Mouse (Mus musculus) common myeloid progenitor, adult 5-6 weeks (primary cell): ENCODE results near the gene Tmtc2. TPM values are rescaled to one million over a fixed set of nuclear protein-coding genes. Genes with fewer than 3 reads are reported as not detected.
A peak's percentile ranks its signal among the peaks of the same experiment; 100 is the strongest.

ENCODE experiments used
- ATAC-seq: replicated peaks from 2 replicates; pipeline ENCODE4 v1.8.0; 2016; ENCODE audit warnings: low read depth, mild to moderate bottlenecking, moderate TSS enrichment, inconsistent platforms; ENCODE audit not compliant: poor library complexity, severe bottlenecking
- total RNA-seq: library from RNA; stranded (forward); fragments of 200-1000, 187-1606 nt; gene quantifications from 2 replicates; pipeline ENCODE4 v1.2.3, GENCODE M21; 2017

The Tmtc2 gene
- total RNA-seq, 1 experiment from 2014 or later = 1.4 TPM

GRCm38 (mm10) chr10:105427625-105428024 is 146.6 kb downstream of the Tmtc2 start:
- ATAC-seq = no peak

- ATAC-seq = no peak
These were observed 149.2 kb downstream of the Tmtc2 start for GRCm38 (mm10) chr10:105425052-105425451.

GRCm38 (mm10) chr10:105423187-105423586 is 151.1 kb downstream of the Tmtc2 start:
- no peak for ATAC-seq

GRCm38 (mm10) chr10:105417845-105418383 is 156.3 kb downstream of the Tmtc2 start:
- no peak; the same call in 1 of the 2 replicates for ATAC-seq

GRCm38 (mm10) chr10:105416601-105417000 is 157.7 kb downstream of the Tmtc2 start:
- ATAC-seq = no peak

GRCm38 (mm10) chr10:105405856-105406527 is 168.3 kb downstream of the Tmtc2 start:
- no peak for ATAC-seq

- no peak for ATAC-seq
These were observed 170.3 kb downstream of the Tmtc2 start for GRCm38 (mm10) chr10:105403931-105404330.

- no peak for ATAC-seq
These were observed 171.8 kb downstream of the Tmtc2 start for GRCm38 (mm10) chr10:105402481-105402779.

GRCm38 (mm10) chr10:105401754-105402480 is 172.3 kb downstream of the Tmtc2 start:
- ATAC-seq = no peak

GRCm38 (mm10) chr10:105399316-105399715 is 174.9 kb downstream of the Tmtc2 start:
- ATAC-seq = peak; percentile 54; the same call in 1 of the 2 replicates

- ATAC-seq = no peak
These were observed 190.2 kb downstream of the Tmtc2 start for GRCm38 (mm10) chr10:105384065-105384464.

- ATAC-seq = no peak
These were observed 192.5 kb downstream of the Tmtc2 start for GRCm38 (mm10) chr10:105381705-105382104.

- no peak for ATAC-seq
These were observed 193.0 kb downstream of the Tmtc2 start for GRCm38 (mm10) chr10:105381202-105381601.

- no peak for ATAC-seq
These were observed 193.7 kb downstream of the Tmtc2 start for GRCm38 (mm10) chr10:105380584-105380983.

GRCm38 (mm10) chr10:105377711-105378110 is 196.5 kb downstream of the Tmtc2 start:
- no peak for ATAC-seq

GRCm38 (mm10) chr10:105373265-105373664 is 201.0 kb downstream of the Tmtc2 start:
- no peak for ATAC-seq

- ATAC-seq = no peak
These were observed 206.0 kb downstream of the Tmtc2 start for GRCm38 (mm10) chr10:105368242-105368641.

GRCm38 (mm10) chr10:105364480-105364879 is 209.8 kb downstream of the Tmtc2 start:
- no peak for ATAC-seq

GRCm38 (mm10) chr10:105350301-105350700 is 223.9 kb downstream of the Tmtc2 start:
- ATAC-seq = no peak

GRCm38 (mm10) chr10:105345920-105346319 is 228.3 kb downstream of the Tmtc2 start:
- ATAC-seq = no peak

- ATAC-seq = no peak
These were observed 241.4 kb downstream of the Tmtc2 start for GRCm38 (mm10) chr10:105332856-105333255.
